ENCODE assay signal across 22 mouse cellular contexts in genomic region chr19:57814291-57814690, GRCm38 (mm10).
DNase-seq lines count a peak whose midpoint lies in the region; ATAC-seq lines count a peak whose summit lies in the region.
"Had no signal": no experiment of that assay in that cellular context is flagged by ENCODE, and none has a peak within 500 bp of the region (broad histone marks: within the 10 kb centered on the region; RNA-seq: fewer than 3 reads in every experiment).

No protein-coding gene starts in this region.

- DNase-seq in cerebellum, postnatal 10 days: peak; percentile 30 to 36
- DNase-seq in cerebellum, postnatal 14 days: no peak
- peak; percentile 13 for DNase-seq in kidney, postnatal 10 days
- DNase-seq in kidney, adult 8-10 months: no peak
- DNase-seq in adrenal gland, adult 8-10 months: peak; percentile 17
- DNase-seq in brain, adult 2 months (ENCODE audit: low read depth, low spot score): peak; percentile 22
- DNase-seq: cerebellum, adult 8-10 months; forebrain, postnatal 0 days; gastrocnemius, postnatal 14 days; heart, adult 18-20 months; heart, postnatal 14 days; kidney, postnatal 25 days; lung, adult 2 months; lung, postnatal 14 days; right cerebral cortex, postnatal 25 days; spleen, adult 18-20 months; thymus, postnatal 25 days had no signal

- no peak for ATAC-seq in erythroblast, adult 5-6 weeks (replicated peaks; ENCODE audit: low FRiP score, poor library complexity, severe bottlenecking)
- no peak for ATAC-seq in inflammation-experienced regulatory T-cells, adult 6 months
- ATAC-seq: CD4-positive, CD25-positive, alpha-beta regulatory T cell, adult 4 months; forebrain, postnatal 0 days; intestine, embryonic 15.5 days; liver, embryonic 12.5 days had no signal

Comparison
In these comparisons a context has a peak if more than half of its experiments do, and no peak if none do; other contexts are left out.
1. DNase-seq: peak in cerebellum, postnatal 10 days (2 of 2), kidney, postnatal 10 days (single experiment), adrenal gland, adult 8-10 months (single experiment) and brain, adult 2 months (single experiment); none in cerebellum, postnatal 14 days (0 of 2) and kidney, adult 8-10 months (0 of 2).